Mouse (Mus musculus) liver, embryonic 14 days (tissue): ENCODE data around the gene Muc5ac. TPM values are rescaled to one million over a fixed set of nuclear protein-coding genes. Genes with fewer than 3 reads are reported as not detected.

Experiments
- polyA plus RNA-seq: library from polyadenylated mRNA; depleted of rRNA; stranded (reverse); fragments of >200 nt; gene quantifications from 2 replicates; pipeline ENCODE4 v1.2.3, GENCODE M21; 2012; rRNA removed

Muc5ac gene
- polyA plus RNA-seq = not detected in 2 replicates

GRCm38 (mm10) chr7:141788677-141789452 is at the start of gene Muc5ac:
Muc5ac (plus strand) TSS chr7:141788972.

GRCm38 (mm10) chr7:141838779-141839178 is 50.0 kb downstream of the Muc5ac start, which contains the start of gene Muc5b:
Muc5b (plus strand) TSS chr7:141839070.

Other genes starting within 250 kb of the Muc5ac start
- gene Chid1, start 249.1 kb upstream of the Muc5ac start, polyA plus RNA-seq = 11.4 and 12.6 TPM in 2 replicates
- 20.4 and 23.0 TPM in 2 replicates for gene Ap2a2, start 226.8 kb upstream of the Muc5ac start, polyA plus RNA-seq
- gene Muc6, start 133.7 kb upstream of the Muc5ac start, polyA plus RNA-seq = 0.96 and 1.5 TPM in 2 replicates
- 0.10 and 0.16 TPM in 2 replicates for gene Muc2, start 98.6 kb upstream of the Muc5ac start, polyA plus RNA-seq
- not detected in 2 replicates for gene Muc5b, start 50.1 kb downstream of the Muc5ac start, polyA plus RNA-seq
- 13.5 and 15.3 TPM in 2 replicates for gene Tollip, start 129.5 kb downstream of the Muc5ac start, polyA plus RNA-seq
- gene Brsk2, start 160.8 kb downstream of the Muc5ac start, polyA plus RNA-seq = 0.03 TPM in 1 of 2 replicates, not detected in the other